Mouse (Mus musculus) central nervous system, embryonic 14 days (tissue): Measurements from ENCODE around the gene Rsph3b. TPM values are rescaled to one million over a fixed set of nuclear protein-coding genes. Genes with fewer than 3 reads are reported as not detected.

Source experiments
- polyA plus RNA-seq: library from polyadenylated mRNA; depleted of rRNA; stranded (reverse); fragments of >200 nt; gene quantifications from 2 replicates; pipeline ENCODE4 v1.2.3, GENCODE M21; 2012; rRNA removed

Gene Rsph3b
- 27.0 and 27.9 TPM in 2 replicates for polyA plus RNA-seq

DNA sequence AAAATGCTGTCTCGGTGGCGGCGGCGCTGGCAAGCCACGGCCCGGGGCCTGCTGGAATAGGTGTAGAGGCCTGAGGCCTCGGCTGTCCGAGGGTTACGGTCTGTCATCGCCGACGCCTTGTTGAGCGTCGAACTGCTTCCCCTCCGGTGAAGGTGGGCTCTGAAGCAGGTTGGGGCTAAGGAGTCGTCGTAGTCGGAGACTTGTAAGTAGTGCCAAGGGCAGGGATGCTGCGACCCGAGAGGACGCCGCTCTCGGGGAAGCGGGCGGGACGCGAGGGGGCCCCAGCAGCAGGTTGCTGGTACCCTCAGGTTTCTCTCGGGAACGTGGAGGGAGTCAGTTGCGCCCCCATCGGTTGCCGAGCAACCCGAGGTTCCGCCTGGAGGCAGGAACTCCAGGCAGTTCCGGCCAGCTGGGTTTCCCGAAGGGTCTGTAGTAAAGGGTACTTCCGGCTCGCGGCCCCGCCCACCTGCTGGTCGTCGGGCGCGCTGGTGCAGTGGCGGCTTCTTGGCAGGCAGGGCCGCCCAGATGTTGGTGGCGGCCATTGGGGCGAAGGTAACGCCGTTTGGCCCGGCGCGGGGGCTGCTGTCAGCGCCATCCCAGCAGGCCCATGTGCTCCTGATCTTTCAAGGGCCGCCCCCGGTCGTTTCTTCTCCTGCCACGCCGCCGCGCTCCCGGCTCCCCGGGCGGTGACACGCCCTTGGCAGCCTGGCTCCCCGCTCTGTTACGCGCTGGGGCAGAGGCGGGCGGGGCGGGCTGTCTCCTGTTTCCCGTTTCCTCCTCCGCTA is at the start of gene Rsph3b:
Gene Rsph3b, minus strand, starts transcription at position 699 of the 785 bp plus-strand sequence.

GRCm38 (mm10) chr17:6978287-6979248 is 30.1 kb upstream of the Rsph3b start, which contains the start of gene Gm49721:
Gene Gm49721, plus strand, starts transcription at chr17:6978904.

DNA sequence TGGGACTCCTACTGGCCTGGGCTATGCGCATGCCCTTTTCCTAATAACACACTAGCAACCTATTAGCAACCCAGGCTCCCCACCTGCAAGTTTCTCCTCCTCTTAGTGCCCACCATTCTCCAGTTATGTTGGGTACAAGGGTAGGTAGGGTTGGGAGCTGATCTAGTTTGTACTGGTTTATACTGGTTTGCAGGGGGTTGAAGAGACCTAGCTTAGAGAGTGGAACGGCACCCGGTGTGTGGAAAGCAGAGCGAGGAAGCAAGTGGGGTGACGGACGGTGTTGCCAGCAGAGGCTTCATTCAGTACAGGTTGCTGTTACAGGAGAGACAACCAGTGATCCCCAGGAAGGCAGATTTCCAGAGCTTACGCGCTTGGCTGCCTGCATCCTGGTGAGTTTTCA is 21.9 kb upstream of the Rsph3b start, which contains the start of gene Rnaset2b:
Gene Rnaset2b, plus strand, starts transcription at position 301 of the 400 bp plus-strand sequence.

GRCm38 (mm10) chr17:6960776-6961175 is 12.3 kb upstream of the Rsph3b start, which contains the start of gene Tagap1:
Gene Tagap1, minus strand, starts transcription at chr17:6961156.

Other genes with a start within 250 kb of the Rsph3b start
- gene Ezr, start 165.9 kb downstream of the Rsph3b start, polyA plus RNA-seq: 44.3 and 63.2 TPM in 2 replicates
- gene Tagap1, start 12.5 kb upstream of the Rsph3b start, polyA plus RNA-seq: 46.1 and 47.7 TPM in 2 replicates
- 86.5 and 102 TPM in 2 replicates for gene Rnaset2b, start 22.0 kb upstream of the Rsph3b start, polyA plus RNA-seq
- 0.66 and 0.79 TPM in 2 replicates for gene Gm49721, start 30.2 kb upstream of the Rsph3b start, polyA plus RNA-seq
- gene Gm1604a, start 76.9 kb upstream of the Rsph3b start, polyA plus RNA-seq: not detected in 2 replicates
- gene Rps6ka2, start 221.4 kb upstream of the Rsph3b start, polyA plus RNA-seq: 24.9 and 27.7 TPM in 2 replicates